Mouse (Mus musculus) brown adipose tissue, adult 24 weeks (tissue): ENCODE measurements around the gene Cbx5. TPM values are rescaled to one million over a fixed set of nuclear protein-coding genes. Genes with fewer than 3 reads are reported as not detected.

Experiments
- H3K27ac ChIP-seq: fragments of 200-500 bp; replicated peaks from 2 replicates; pipeline ENCODE4 v1.5.1; 2012; ENCODE audit warnings: low read depth, mild to moderate bottlenecking, low read length
- H3K4me1 ChIP-seq: fragments of 200-500 bp; 2 replicates; pipeline ENCODE4 v1.6.1; 2012; ENCODE audit warnings: low read length, mixed read lengths; ENCODE audit not compliant: control insufficient read depth, insufficient read depth, insufficient read length
- H3K4me3 ChIP-seq: fragments of 200-500 bp; 2 replicates; pipeline ENCODE4 v1.5.1; 2012; ENCODE audit warnings: low read depth, mild to moderate bottlenecking, low read length, moderate library complexity; ENCODE audit not compliant: insufficient read depth
- polyA plus RNA-seq: library from polyadenylated mRNA; stranded (reverse); fragments of >200 nt; gene quantifications from 2 replicates; pipeline ENCODE4 v1.2.4, GENCODE M21; 2012; ENCODE audit not compliant: missing spikeins, insufficient read depth, insufficient read length

Cbx5 gene
- polyA plus RNA-seq, 1 experiment, result 37.9 TPM

DNA sequence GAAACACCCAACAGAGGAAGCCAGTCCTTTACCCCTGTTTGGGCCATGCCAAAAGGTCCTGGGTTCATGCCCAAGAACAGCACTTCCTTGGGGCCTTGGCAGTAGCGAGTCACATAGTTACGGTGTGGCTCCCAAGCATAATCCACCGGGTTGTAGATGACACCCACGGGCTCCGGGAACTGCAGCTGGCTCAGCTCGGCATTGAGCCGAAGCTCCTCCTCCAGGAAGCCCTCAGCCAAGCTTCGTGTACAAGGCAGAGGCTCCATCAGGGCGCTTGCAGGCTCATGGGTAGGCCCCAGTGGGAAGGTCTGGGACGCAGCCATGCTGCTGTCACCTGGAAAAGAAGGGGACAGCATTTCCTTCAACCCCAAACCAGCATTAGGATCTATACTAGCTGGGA is 82.0 kb downstream of the Cbx5 start:
- H3K4me3 ChIP-seq, result no peak overlapping the region
- H3K27ac ChIP-seq, result no peak overlapping the region
- H3K4me1 ChIP-seq, result no peaks in the 10 kb centered on the region

- Histone ChIP-seq H3K4me3 (no peak overlapping the region), H3K4me1 (no peaks in the 10 kb centered on the region), H3K27ac (no peak overlapping the region)
Observed at GRCm38 (mm10) chr15:103156890-103157289, 82.7 kb downstream of the Cbx5 start.

- H3K4me3 ChIP-seq, result no peak overlapping the region
- H3K4me1 ChIP-seq, result no peaks in the 10 kb centered on the region
- H3K27ac ChIP-seq, result no peak overlapping the region
Observed at GRCm38 (mm10) chr15:103155366-103156321, 84.0 kb downstream of the Cbx5 start.

DNA sequence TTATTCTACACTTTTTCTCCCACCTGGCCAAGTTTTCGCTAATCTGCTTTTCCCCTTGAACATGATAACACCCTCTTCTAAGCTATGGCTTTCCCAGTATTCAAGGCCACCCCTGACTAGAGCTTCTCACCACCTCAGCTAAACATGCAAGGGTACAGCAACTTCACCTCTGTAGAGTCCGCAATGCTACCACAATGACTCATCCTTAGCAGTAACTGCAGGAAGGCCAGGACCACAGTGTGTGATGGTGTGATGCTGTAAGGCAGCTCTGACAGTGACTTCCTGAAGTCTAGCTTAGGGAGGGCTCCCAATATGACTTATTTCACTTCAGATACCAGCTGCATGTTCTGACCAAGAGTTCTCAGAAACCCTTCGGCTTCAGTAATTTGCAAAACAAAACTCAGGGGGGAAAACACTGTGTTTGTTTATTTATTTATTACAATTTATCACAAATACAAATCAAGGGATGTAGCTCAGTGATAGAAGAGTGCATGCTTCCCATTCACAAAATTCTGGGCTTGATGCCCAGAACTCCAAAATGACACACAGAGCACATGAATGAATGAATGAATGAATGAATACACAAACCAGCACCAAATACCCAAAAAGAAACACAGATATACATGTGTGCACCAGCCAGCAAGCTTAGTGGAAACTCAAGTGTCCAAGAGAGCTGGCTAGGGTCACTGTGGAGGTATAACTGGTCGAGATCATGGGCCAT is 86.6 kb downstream of the Cbx5 start:
- no peak overlapping the region for H3K4me3 ChIP-seq
- no peaks in the 10 kb centered on the region for H3K4me1 ChIP-seq
- H3K27ac ChIP-seq, result no peak overlapping the region

- H3K4me1 ChIP-seq, result no peaks in the 10 kb centered on the region
- H3K4me3 ChIP-seq, result no peak overlapping the region
- no peak overlapping the region for H3K27ac ChIP-seq
Observed at GRCm38 (mm10) chr15:103152371-103152770, 87.2 kb downstream of the Cbx5 start.

- Histone ChIP-seq H3K4me3 (no peak overlapping the region), H3K27ac (no peak overlapping the region), H3K4me1 (no peaks in the 10 kb centered on the region)
Observed at GRCm38 (mm10) chr15:103147779-103148178, 91.8 kb downstream of the Cbx5 start.

- Histone ChIP-seq H3K4me3 (no peak overlapping the region), H3K4me1 (no peaks in the 10 kb centered on the region), H3K27ac (no peak overlapping the region)
Observed at GRCm38 (mm10) chr15:103147422-103147690, 92.3 kb downstream of the Cbx5 start.

DNA sequence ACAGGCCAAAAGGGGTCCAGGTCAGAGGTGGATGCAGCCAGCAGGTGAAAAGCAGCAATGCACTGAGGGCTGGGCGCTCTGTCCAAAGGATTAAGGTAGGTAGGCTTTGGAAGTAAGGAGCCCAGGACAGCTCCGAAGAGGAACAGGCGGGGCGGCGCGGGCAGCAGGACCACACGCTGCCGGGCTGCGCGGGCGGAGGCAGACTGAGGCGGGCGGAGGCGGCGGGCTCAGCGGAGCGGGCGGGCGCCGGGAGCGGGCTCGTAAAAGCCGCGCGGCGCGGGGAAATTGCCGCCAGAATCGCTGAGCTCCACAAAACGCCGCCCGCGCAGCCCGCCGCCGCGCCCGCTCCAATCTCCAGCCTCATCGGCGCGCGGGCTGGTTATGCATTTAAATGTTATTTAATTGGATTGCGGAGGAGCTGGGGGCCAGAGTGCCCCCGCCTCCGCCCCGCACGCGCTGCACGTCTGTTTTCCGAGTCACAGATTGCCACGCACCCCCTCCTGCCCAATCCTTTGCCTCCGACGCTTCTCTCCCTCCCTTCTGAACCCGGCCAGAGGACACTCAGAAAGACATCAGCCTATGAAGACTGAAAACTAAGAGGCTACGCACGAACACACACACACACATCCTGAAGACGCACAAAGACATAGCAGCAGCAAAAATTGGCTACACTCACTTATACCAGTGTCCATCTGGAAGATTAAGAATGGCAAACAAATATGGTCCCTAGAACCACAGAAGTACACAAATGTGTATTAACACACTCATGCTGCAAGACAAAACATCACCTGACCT is 92.8 kb downstream of the Cbx5 start:
- H3K4me1 ChIP-seq, result no peaks in the 10 kb centered on the region
- H3K27ac ChIP-seq, result no peak overlapping the region
- peak overlapping the region; percentile 39 for H3K4me3 ChIP-seq

DNA sequence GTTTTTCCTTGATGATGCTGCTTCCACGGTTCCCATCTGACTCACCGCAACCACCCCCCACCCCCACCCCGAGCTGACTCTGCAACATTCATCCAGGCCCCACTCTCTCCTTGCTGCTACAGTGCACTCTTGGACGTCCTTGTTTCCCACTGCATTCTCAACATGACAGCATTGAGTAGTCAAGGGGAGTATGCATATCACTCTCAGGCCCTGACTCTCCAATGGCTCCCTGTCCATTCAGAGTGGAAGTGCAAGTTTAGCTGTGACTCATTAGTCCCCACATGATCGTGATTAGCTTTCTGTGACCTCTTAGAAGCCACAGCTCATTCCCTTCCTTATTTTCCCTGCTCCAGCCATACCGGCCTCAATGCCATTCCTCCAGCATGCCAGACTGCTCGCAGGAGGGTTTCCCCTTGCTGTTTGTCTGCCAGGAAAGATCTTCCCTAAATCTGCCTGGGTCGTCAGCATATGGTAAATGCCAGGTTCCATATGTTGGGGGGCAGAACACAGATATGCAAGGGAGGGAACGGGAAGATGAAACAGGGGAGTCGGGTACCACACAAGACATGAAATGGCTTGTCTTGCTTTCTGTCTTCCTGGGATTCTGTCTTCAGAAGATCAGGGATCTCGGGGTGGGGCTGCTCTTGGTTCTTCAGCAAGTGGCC is 93.8 kb downstream of the Cbx5 start:
- H3K4me1 ChIP-seq, result no peaks in the 10 kb centered on the region
- no peak overlapping the region for H3K27ac ChIP-seq
- H3K4me3 ChIP-seq, result no peak overlapping the region

- Histone ChIP-seq H3K4me3 (no peak overlapping the region), H3K27ac (no peak overlapping the region), H3K4me1 (no peaks in the 10 kb centered on the region)
Observed at GRCm38 (mm10) chr15:103144176-103144575, 95.4 kb downstream of the Cbx5 start.

Other genes with a start within 250 kb of the Cbx5 start
- gene Hoxc8, start 249.2 kb downstream of the Cbx5 start, polyA plus RNA-seq, result 8.9 and 9.8 TPM in 2 replicates
- gene Hoxc6, start 241.6 kb downstream of the Cbx5 start, polyA plus RNA-seq, result 17.1 and 21.7 TPM in 2 replicates
- 9.4 and 13.7 TPM in 2 replicates for gene Hoxc4, start 220.9 kb downstream of the Cbx5 start, polyA plus RNA-seq
- 6.3 and 10.1 TPM in 2 replicates for gene Smug1, start 72.7 kb downstream of the Cbx5 start, polyA plus RNA-seq
- gene Hnrnpa1, start 616 bp upstream of the Cbx5 start, polyA plus RNA-seq, result 50.5 and 76.9 TPM in 2 replicates
- not detected in 2 replicates for gene Nfe2, start 18.6 kb upstream of the Cbx5 start, polyA plus RNA-seq
- 85.4 and 95.1 TPM in 2 replicates for gene Copz1, start 32.9 kb upstream of the Cbx5 start, polyA plus RNA-seq
- not detected in 2 replicates for gene Gpr84, start 70.8 kb upstream of the Cbx5 start, polyA plus RNA-seq
- 12.2 and 17.4 TPM in 2 replicates for gene Zfp385a, start 100.3 kb upstream of the Cbx5 start, polyA plus RNA-seq
- gene Itga5, start 126.9 kb upstream of the Cbx5 start, polyA plus RNA-seq, result 2.7 and 5.3 TPM in 2 replicates
- not detected in 2 replicates for gene Gtsf1, start 190.7 kb upstream of the Cbx5 start, polyA plus RNA-seq
- not detected in 2 replicates for gene Gtsf2, start 208.7 kb upstream of the Cbx5 start, polyA plus RNA-seq
- gene Nckap1l, start 214.0 kb upstream of the Cbx5 start, polyA plus RNA-seq, result 3.4 and 3.6 TPM in 2 replicates